Mouse (Mus musculus) macrophage (primary cell): ENCODE measurements around the gene Ptprr. TPM values are rescaled to one million over a fixed set of nuclear protein-coding genes. Genes with fewer than 3 reads are reported as not detected.

ENCODE experiments used
- H3K27ac ChIP-seq: fragments of 350-480 bp; formaldehyde crosslinking; 2 replicates; pipeline ENCODE4 v1.9.0; 2021
- H3K36me3 ChIP-seq: fragments of 350-480 bp; formaldehyde crosslinking; 2 replicates; pipeline ENCODE4 v1.9.0; 2021; ENCODE audit errors: inconsistent target
- H3K4me3 ChIP-seq: fragments of 350-480 bp; formaldehyde crosslinking; 2 replicates; pipeline ENCODE4 v1.9.0; 2021; ENCODE audit errors: inconsistent target
- H3K79me2 ChIP-seq: fragments of 350-480 bp; formaldehyde crosslinking; 2 replicates; pipeline ENCODE4 v1.9.0; 2021; ENCODE audit errors: inconsistent target
- WGBS: methylation state at CpG from one replicate; pipeline ENCODE4 v1.1.7; 2026; ENCODE audit warnings: inconsistent platforms; ENCODE audit not compliant: missing documents; 5-methylcytosine and 5-hydroxymethylcytosine counted together
- polyA plus RNA-seq: library from polyadenylated mRNA; stranded (reverse); fragments of 250-400 nt; gene quantifications from 3 replicates; pipeline ENCODE4 v1.2.4, GENCODE M21; 2018; ENCODE audit warnings: inconsistent platforms

Gene Ptprr
- polyA plus RNA-seq, 1 experiment from 2014 or later: not detected

GRCm38 (mm10) chr10:116252668-116253067 is 234.7 kb downstream of the Ptprr start:
- H3K27ac ChIP-seq: no peak overlapping the region
- no peaks in the 10 kb centered on the region for H3K36me3 ChIP-seq
- H3K4me3 ChIP-seq: no peak overlapping the region
- no peaks in the 10 kb centered on the region for H3K79me2 ChIP-seq
- 82% methylated on average over 7 of the region's 7 CpGs for WGBS

- Histone ChIP-seq H3K36me3 (no peaks in the 10 kb centered on the region), H3K27ac (no peak overlapping the region), H3K79me2 (no peaks in the 10 kb centered on the region), H3K4me3 (no peak overlapping the region)
- WGBS: 79% methylated on average over 6 of the region's 6 CpGs
Measured at GRCm38 (mm10) chr10:116253972-116254371, 236.0 kb downstream of the Ptprr start.

GRCm38 (mm10) chr10:116259298-116259697 is 241.3 kb downstream of the Ptprr start:
- Histone ChIP-seq H3K79me2 (no peaks in the 10 kb centered on the region), H3K27ac (no peak overlapping the region), H3K36me3 (no peaks in the 10 kb centered on the region), H3K4me3 (no peak overlapping the region)
- 94% methylated on average over 4 of the region's 4 CpGs for WGBS

GRCm38 (mm10) chr10:116260658-116261433 is 242.8 kb downstream of the Ptprr start:
- Histone ChIP-seq H3K4me3 (no peak overlapping the region), H3K79me2 (no peaks in the 10 kb centered on the region), H3K36me3 (no peaks in the 10 kb centered on the region), H3K27ac (no peak overlapping the region)
- WGBS: 52% methylated on average over 13 of the region's 13 CpGs

GRCm38 (mm10) chr10:116261559-116261958 is 243.5 kb downstream of the Ptprr start:
- H3K4me3 ChIP-seq: no peak overlapping the region

GRCm38 (mm10) chr10:116264521-116264920 is 246.5 kb downstream of the Ptprr start:
- 75% methylated on average over 11 of the region's 11 CpGs for WGBS

More at GRCm38 (mm10) chr10:116261559-116261958, 243.5 kb downstream of the Ptprr start:
- Histone ChIP-seq H3K27ac (no peak overlapping the region), H3K79me2 (no peaks in the 10 kb centered on the region), H3K36me3 (no peaks in the 10 kb centered on the region)
- 49% methylated on average over 5 of the region's 5 CpGs for whole genome bisulfite sequencing

GRCm38 (mm10) chr10:116266561-116267433 is 248.8 kb downstream of the Ptprr start:
- WGBS: 84% methylated on average over 15 of the region's 15 CpGs
- Histone ChIP-seq H3K4me3 (no peak overlapping the region), H3K36me3 (no peaks in the 10 kb centered on the region), H3K27ac (no peak overlapping the region), H3K79me2 (no peaks in the 10 kb centered on the region)

More at GRCm38 (mm10) chr10:116264521-116264920, 246.5 kb downstream of the Ptprr start:
- Histone ChIP-seq H3K27ac (no peak overlapping the region), H3K4me3 (no peak overlapping the region), H3K36me3 (no peaks in the 10 kb centered on the region), H3K79me2 (no peaks in the 10 kb centered on the region)

GRCm38 (mm10) chr10:116267434-116267822 is 249.4 kb downstream of the Ptprr start:
- no peak overlapping the region for H3K27ac ChIP-seq
- no peak overlapping the region for H3K4me3 ChIP-seq
- no peaks in the 10 kb centered on the region for H3K36me3 ChIP-seq
- no peaks in the 10 kb centered on the region for H3K79me2 ChIP-seq
- WGBS: 85% methylated on average over 4 of the region's 4 CpGs

GRCm38 (mm10) chr10:116268343-116268742 is 250.3 kb downstream of the Ptprr start:
- no peak overlapping the region for H3K27ac ChIP-seq
- H3K4me3 ChIP-seq: no peak overlapping the region
- 69% methylated on average over 4 of the region's 4 CpGs for WGBS
- H3K79me2 ChIP-seq: no peaks in the 10 kb centered on the region
- no peaks in the 10 kb centered on the region for H3K36me3 ChIP-seq

GRCm38 (mm10) chr10:116270646-116271469 is 252.8 kb downstream of the Ptprr start:
- H3K4me3 ChIP-seq: no peak overlapping the region
- no peaks in the 10 kb centered on the region for H3K79me2 ChIP-seq
- 86% methylated on average over 12 of the region's 12 CpGs for whole genome bisulfite sequencing
- H3K36me3 ChIP-seq: no peaks in the 10 kb centered on the region
- H3K27ac ChIP-seq: no peak overlapping the region

GRCm38 (mm10) chr10:116271470-116271915 is 253.5 kb downstream of the Ptprr start:
- H3K27ac ChIP-seq: no peak overlapping the region
- H3K4me3 ChIP-seq: no peak overlapping the region
- H3K36me3 ChIP-seq: no peaks in the 10 kb centered on the region
- WGBS: 78% methylated on average over 10 of the region's 10 CpGs
- H3K79me2 ChIP-seq: no peaks in the 10 kb centered on the region

- Histone ChIP-seq H3K36me3 (no peaks in the 10 kb centered on the region), H3K27ac (no peak overlapping the region), H3K4me3 (no peak overlapping the region), H3K79me2 (no peaks in the 10 kb centered on the region)
- 96% methylated on average over 3 of the region's 3 CpGs for WGBS
Measured at GRCm38 (mm10) chr10:116272156-116272555, 254.1 kb downstream of the Ptprr start.

GRCm38 (mm10) chr10:116275280-116275679 is 257.3 kb downstream of the Ptprr start, which contains the start of gene Ptprb:
TSS of gene Ptprb (plus strand) at chr10:116275523.
- 3% methylated on average over 7 of the region's 7 CpGs for WGBS
- Histone ChIP-seq H3K36me3 (no peaks in the 10 kb centered on the region), H3K27ac (no peak within 1 kb of the TSS), H3K4me3 (no peak within 1 kb of the TSS), H3K79me2 (no peaks in the 10 kb centered on the region)

- Histone ChIP-seq H3K36me3 (no peaks in the 10 kb centered on the region), H3K79me2 (no peaks in the 10 kb centered on the region), H3K27ac (no peak overlapping the region), H3K4me3 (no peak overlapping the region)
- 90% methylated on average over 7 of the region's 7 CpGs for WGBS
Measured at GRCm38 (mm10) chr10:116286697-116287344, 268.8 kb downstream of the Ptprr start.
